Mouse (Mus musculus): ENCODE results near the gene Megf6. TPM values are rescaled to one million over a fixed set of nuclear protein-coding genes. Genes with fewer than 3 reads are reported as not detected.

Gene Megf6
- polyA plus RNA-seq, 1 experiment: not detected

DNA sequence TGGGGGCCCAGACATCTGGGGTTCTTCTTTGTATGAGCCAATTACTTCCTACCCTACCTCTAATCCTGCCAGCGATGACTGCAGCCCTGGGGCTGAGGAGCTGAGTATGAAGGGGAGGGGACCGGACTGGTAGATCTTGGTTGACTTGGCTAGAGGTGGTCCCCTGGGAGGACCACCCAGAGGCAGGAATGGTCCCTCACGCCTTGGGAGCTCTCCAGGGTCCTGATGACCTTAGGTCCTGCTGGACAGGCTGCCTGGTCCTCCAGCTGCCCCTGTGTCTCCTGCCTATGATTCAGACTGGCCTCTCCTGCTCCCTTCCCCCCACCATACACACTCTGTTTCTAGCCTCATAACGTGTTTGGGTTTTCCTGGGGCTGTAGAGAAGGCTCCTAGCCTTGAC is 91.5 kb downstream of the Megf6 start:
- Histone ChIP-seq H3K4me1 (peaks cover 5% of the 10 kb centered on the region; the same call in 1 of the 2 replicates), H3K9me3 (0 out of 2 replicates have a peak, but pooled peaks cover 6% of the 10 kb centered on the region), H3K27me3 (replicated peaks) (peaks cover 8% of the 10 kb centered on the region), H3K4me3 (replicated peaks) (no peak overlapping the region), H3K36me3 (replicated peaks; ENCODE audit: low read length) (no peaks in the 10 kb centered on the region)
- TF ChIP-seq FLI1 (IDR thresholded peaks at IDR 0.05; ENCODE audit: low read length): no peak
- TF ChIP-seq GATA1 (IDR thresholded peaks at IDR 0.05; ENCODE audit: borderline replicate concordance, low read length): no peak

- TF ChIP-seq FLI1 (IDR thresholded peaks at IDR 0.05; ENCODE audit: low read length) (no peak), GATA1 (IDR thresholded peaks at IDR 0.05; ENCODE audit: borderline replicate concordance, low read length) (no peak)
- H3K4me1 ChIP-seq: no peaks in the 10 kb centered on the region; the same call in 1 of the 2 replicates
- H3K27me3 ChIP-seq (replicated peaks): peaks cover 26% of the 10 kb centered on the region
- no peak overlapping the region for H3K4me3 ChIP-seq (replicated peaks)
- 0 out of 2 replicates have a peak, but pooled peaks cover 6% of the 10 kb centered on the region for H3K9me3 ChIP-seq
- H3K36me3 ChIP-seq (replicated peaks; ENCODE audit: low read length): no peaks in the 10 kb centered on the region
These were observed 97.0 kb downstream of the Megf6 start for GRCm38 (mm10) chr4:154267511-154267910.

- Histone ChIP-seq H3K36me3 (replicated peaks; ENCODE audit: low read length) (no peaks in the 10 kb centered on the region), H3K9me3 (no peaks in the 10 kb centered on the region), H3K4me1 (no peaks in the 10 kb centered on the region; the same call in 1 of the 2 replicates), H3K4me3 (replicated peaks) (no peak overlapping the region), H3K27me3 (replicated peaks) (peaks cover 25% of the 10 kb centered on the region)
- TF ChIP-seq GATA1 (IDR thresholded peaks at IDR 0.05; ENCODE audit: borderline replicate concordance, low read length): no peak
These were observed 99.0 kb downstream of the Megf6 start for GRCm38 (mm10) chr4:154269520-154269919.

DNA sequence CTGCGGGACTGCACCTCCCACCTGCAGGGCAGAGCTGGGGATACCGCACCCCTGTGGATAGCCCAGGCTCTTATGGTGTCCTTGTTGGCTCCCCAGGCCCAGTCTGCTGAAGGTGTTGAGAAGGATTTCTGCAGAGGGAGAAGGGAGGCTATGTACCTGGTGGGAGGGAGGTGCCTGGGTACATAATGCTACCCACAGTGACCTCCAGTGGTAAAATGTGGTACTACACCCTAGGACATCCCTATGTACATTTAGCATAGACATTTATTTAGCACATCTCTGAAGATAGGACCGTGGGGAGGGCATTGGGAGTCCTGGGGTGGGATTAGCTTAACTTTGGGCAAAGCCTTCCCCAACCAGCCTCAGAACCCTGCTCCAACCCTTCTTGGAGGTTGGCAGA is 102.5 kb downstream of the Megf6 start:
- Histone ChIP-seq H3K27me3 (replicated peaks) (peaks cover 26% of the 10 kb centered on the region), H3K36me3 (replicated peaks; ENCODE audit: low read length) (no peaks in the 10 kb centered on the region), H3K4me3 (replicated peaks) (no peak overlapping the region), H3K4me1 (no peaks in the 10 kb centered on the region; the same call in 1 of the 2 replicates), H3K9me3 (no peaks in the 10 kb centered on the region)
- TF ChIP-seq GATA1 (IDR thresholded peaks at IDR 0.05; ENCODE audit: borderline replicate concordance, low read length) (no peak), FLI1 (IDR thresholded peaks at IDR 0.05; ENCODE audit: low read length) (no peak)

DNA sequence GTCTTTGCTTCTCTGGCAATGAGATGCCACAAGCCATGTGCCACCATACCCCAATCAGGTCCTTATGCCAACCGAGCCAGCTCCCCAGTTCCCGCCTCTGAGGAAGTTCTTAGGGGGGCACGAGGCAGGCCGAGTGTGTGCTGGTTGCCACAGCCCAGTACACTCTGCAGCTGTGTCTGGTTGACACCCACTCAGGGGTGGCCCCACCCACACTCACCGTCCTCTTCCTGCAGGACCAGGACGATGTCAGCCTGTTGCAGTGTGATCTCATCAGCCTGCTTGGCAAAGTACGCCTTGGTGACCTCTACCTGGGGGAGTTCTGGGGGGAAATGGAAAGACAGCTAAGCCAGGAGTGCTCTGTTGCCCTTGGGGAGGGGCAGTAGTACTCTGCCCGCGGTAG is 109.0 kb downstream of the Megf6 start:
- no peaks in the 10 kb centered on the region for H3K36me3 ChIP-seq (replicated peaks; ENCODE audit: low read length)
- H3K4me1 ChIP-seq: peaks cover 3% of the 10 kb centered on the region; the same call in 1 of the 2 replicates
- H3K27me3 ChIP-seq (replicated peaks): peaks cover 25% of the 10 kb centered on the region
- TF ChIP-seq FLI1 (IDR thresholded peaks at IDR 0.05; ENCODE audit: low read length): no peak
- TF ChIP-seq GATA1 (IDR thresholded peaks at IDR 0.05; ENCODE audit: borderline replicate concordance, low read length): no peak
- H3K9me3 ChIP-seq: no peaks in the 10 kb centered on the region
- peak overlapping the region; percentile 43 for H3K4me3 ChIP-seq (replicated peaks)

GRCm38 (mm10) chr4:154283671-154284070 is 113.1 kb downstream of the Megf6 start:
- H3K9me3 ChIP-seq: no peaks in the 10 kb centered on the region
- H3K4me3 ChIP-seq (replicated peaks): no peak overlapping the region
- TF ChIP-seq GATA1 (IDR thresholded peaks at IDR 0.05; ENCODE audit: borderline replicate concordance, low read length) (no peak), FLI1 (IDR thresholded peaks at IDR 0.05; ENCODE audit: low read length) (no peak)

GRCm38 (mm10) chr4:154293735-154294201 is 123.2 kb downstream of the Megf6 start:
- TF ChIP-seq GATA1 (IDR thresholded peaks at IDR 0.05; ENCODE audit: borderline replicate concordance, low read length): no peak
- TF ChIP-seq FLI1 (IDR thresholded peaks at IDR 0.05; ENCODE audit: low read length): no peak
- Histone ChIP-seq H3K27me3 (replicated peaks) (peaks cover 51% of the 10 kb centered on the region), H3K4me1 (no peaks in the 10 kb centered on the region), H3K36me3 (replicated peaks; ENCODE audit: low read length) (no peaks in the 10 kb centered on the region), H3K9me3 (no peaks in the 10 kb centered on the region), H3K4me3 (replicated peaks) (no peak overlapping the region)

More at GRCm38 (mm10) chr4:154283671-154284070, 113.1 kb downstream of the Megf6 start:
- peaks cover 40% of the 10 kb centered on the region for H3K27me3 ChIP-seq (replicated peaks)
- H3K4me1 ChIP-seq: peaks cover 3% of the 10 kb centered on the region; the same call in 1 of the 2 replicates
- H3K36me3 ChIP-seq (replicated peaks; ENCODE audit: low read length): no peaks in the 10 kb centered on the region

DNA sequence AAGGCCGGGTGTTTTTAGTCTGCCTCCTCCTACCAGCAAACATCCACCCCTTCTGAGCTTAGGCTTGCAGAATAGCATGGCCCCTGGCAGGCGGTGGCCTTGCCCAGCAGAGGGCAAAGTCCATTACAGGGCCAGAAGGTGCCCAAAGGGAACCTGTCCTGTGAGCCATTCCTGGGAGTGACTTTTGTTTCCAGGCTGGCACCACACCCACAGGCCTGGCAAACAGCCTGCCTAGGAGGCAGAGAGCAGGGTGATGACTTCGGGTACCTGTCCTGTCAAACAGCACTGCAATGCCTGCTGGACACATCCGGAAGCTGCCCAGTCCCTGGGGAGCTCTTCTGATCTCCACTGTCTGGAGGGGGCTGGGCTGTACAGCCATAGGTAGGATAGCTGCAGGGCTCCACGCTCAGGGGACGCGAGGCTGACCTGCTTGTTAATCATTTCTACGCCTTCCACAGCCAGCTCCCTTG is 123.8 kb downstream of the Megf6 start:
- H3K4me3 ChIP-seq (replicated peaks): no peak overlapping the region
- H3K9me3 ChIP-seq: no peaks in the 10 kb centered on the region
- peaks cover 54% of the 10 kb centered on the region for H3K27me3 ChIP-seq (replicated peaks)
- H3K4me1 ChIP-seq: no peaks in the 10 kb centered on the region
- no peak for TF ChIP-seq FLI1 (IDR thresholded peaks at IDR 0.05; ENCODE audit: low read length)
- no peak for TF ChIP-seq GATA1 (IDR thresholded peaks at IDR 0.05; ENCODE audit: borderline replicate concordance, low read length)
- no peaks in the 10 kb centered on the region for H3K36me3 ChIP-seq (replicated peaks; ENCODE audit: low read length)

- no peaks in the 10 kb centered on the region for H3K9me3 ChIP-seq
- peaks cover 11% of the 10 kb centered on the region for H3K4me1 ChIP-seq
- H3K36me3 ChIP-seq (replicated peaks; ENCODE audit: low read length): no peaks in the 10 kb centered on the region
- peaks cover 72% of the 10 kb centered on the region for H3K27me3 ChIP-seq (replicated peaks)
- TF ChIP-seq FLI1 (IDR thresholded peaks at IDR 0.05; ENCODE audit: low read length): no peak
- H3K4me3 ChIP-seq (replicated peaks): peak overlapping the region; percentile 62
These were observed 127.2 kb downstream of the Megf6 start for GRCm38 (mm10) chr4:154297761-154298160.

DNA sequence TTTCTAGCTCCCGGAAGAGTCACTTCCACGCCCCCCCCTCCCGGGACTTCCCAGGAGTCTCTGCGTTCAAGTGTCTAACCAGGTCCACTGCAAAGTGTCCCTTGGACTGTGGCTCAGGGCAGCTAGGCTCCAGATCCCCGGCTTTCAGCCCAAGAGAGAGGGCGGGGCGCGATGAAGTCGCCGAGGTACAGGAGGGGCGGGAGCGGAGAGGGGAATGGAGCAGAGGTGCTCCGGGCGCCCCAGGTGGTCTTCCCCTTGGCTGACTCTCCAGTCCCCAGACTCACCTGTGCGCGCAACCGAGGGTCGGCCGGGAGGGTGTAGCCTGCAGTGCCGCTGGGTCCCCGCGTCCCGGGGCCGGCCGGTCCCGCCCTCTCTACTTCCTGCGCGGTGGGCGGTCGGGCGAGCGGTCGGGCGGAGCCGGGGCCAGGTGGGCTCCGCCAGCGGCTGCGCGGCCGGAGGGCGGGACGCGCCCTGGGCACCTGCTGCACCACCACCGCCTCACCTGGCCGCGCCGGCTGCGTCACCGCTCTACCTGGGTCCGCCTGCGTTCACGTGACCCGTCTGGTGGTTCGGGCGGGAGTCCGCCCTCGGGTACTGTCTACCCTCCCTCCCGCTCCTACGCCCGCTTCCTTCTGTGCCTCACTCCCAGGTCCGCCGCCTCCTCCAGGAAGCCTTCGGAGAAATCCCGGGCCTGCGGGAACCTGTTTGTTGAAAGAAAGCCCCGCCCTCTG is 129.2 kb downstream of the Megf6 start:
- Histone ChIP-seq H3K4me3 (replicated peaks) (peak overlapping the region; percentile 72), H3K9me3 (no peaks in the 10 kb centered on the region), H3K36me3 (replicated peaks; ENCODE audit: low read length) (no peaks in the 10 kb centered on the region), H3K4me1 (peaks cover 11% of the 10 kb centered on the region), H3K27me3 (replicated peaks) (peaks cover 66% of the 10 kb centered on the region)
- TF ChIP-seq GATA1 (IDR thresholded peaks at IDR 0.05; ENCODE audit: borderline replicate concordance, low read length): no peak
- TF ChIP-seq FLI1 (IDR thresholded peaks at IDR 0.05; ENCODE audit: low read length): no peak

All from megakaryocyte, embryonic 14.5 days (primary cell).